Mouse (Mus musculus): ENCODE data around the gene Snrk.

DNA sequence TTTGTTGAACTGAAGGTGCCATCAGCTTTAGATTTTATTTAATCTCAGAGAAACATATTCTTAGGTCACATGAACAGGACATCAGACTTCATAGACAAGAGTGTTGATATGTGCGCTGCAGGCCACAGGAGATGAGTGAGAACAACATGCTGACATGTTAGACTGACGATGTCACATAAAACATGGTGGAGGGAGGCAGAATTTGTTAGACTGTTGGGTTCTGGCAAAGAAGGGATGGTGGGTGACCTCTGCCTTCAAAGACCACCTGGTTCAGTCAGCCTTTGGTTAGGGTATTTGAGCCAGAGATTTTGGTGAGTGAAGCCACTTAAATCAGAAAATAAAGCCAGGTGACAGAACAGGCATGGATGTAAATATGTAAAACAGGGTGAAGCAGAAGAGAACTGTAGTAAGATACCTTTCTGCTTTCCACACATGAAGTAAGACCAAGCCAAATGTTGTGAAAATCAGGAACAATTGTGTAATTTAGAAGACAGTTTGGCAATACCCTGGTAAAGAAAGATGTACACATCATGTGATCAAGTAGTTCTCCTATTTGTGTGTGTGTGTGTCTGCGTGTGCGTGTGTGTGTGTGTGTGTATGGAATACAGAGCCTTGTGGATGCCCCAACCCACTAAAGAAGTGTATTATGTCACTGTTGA is 21.4 kb downstream of the Snrk start:
- TF ChIP-seq CTCF (IDR thresholded peaks at IDR 0.05; ENCODE audit: borderline replicate concordance, insufficient read depth, low read depth, low read length) (no peak), POLR2A (IDR thresholded peaks at IDR 0.05; ENCODE audit: borderline replicate concordance, insufficient read depth, low read length) (no peak)

Measured in cerebellum, adult 2 months (tissue).